Mouse (Mus musculus): ENCODE data around the gene Pde4d.

- no peak for TF ChIP-seq POLR2A (IDR thresholded peaks at IDR 0.05; ENCODE audit: extremely low read depth, insufficient read depth, low read length)
- TF ChIP-seq CTCF (IDR thresholded peaks at IDR 0.05; ENCODE audit: extremely low read depth, insufficient read depth, low read length) = no peak
Observed at GRCm38 (mm10) chr13:108532875-108533274, 83.1 kb downstream of the Pde4d start.
